Mouse (Mus musculus) cerebellum, adult 11-12 months (tissue): Measurements from ENCODE around the gene Samd4b.
"Not testable (repeated sequence)": the region's sequence is repeated elsewhere in the genome, so short reads cannot be mapped to it uniquely, and the experiment has no call there.

Source experiments
- DNase-seq: peaks from one replicate; pipeline ENCODE4 v3.0.0; 2022

The Samd4b gene

GRCm38 (mm10) chr7:28597642-28598446, at the start of gene Samd4b, which contains the start of gene Pak4:
Gene Samd4b (minus strand): TSS chr7:28598144.
Gene Pak4 (minus strand): TSS chr7:28598185.
- peak; percentile 99 for DNase-seq

GRCm38 (mm10) chr7:28647016-28647415, 49.1 kb upstream of the Samd4b start:
- no peak for DNase-seq

GRCm38 (mm10) chr7:28645947-28646475, 48.1 kb upstream of the Samd4b start:
- no peak for DNase-seq

- no peak for DNase-seq
These were observed 47.4 kb upstream of the Samd4b start for GRCm38 (mm10) chr7:28645366-28645765.

GRCm38 (mm10) chr7:28641546-28641945, 43.6 kb upstream of the Samd4b start:
- DNase-seq = no peak

GRCm38 (mm10) chr7:28637511-28637910, 39.6 kb upstream of the Samd4b start:
- no peak for DNase-seq

- no peak for DNase-seq
These were observed 36.2 kb upstream of the Samd4b start for GRCm38 (mm10) chr7:28634128-28634527.

- no peak for DNase-seq
These were observed 33.1 kb upstream of the Samd4b start, which contains the start of gene Acp7 for GRCm38 (mm10) chr7:28631073-28631472. Gene Acp7 (minus strand): TSS chr7:28631332.

- no peak for DNase-seq
These were observed 26.8 kb upstream of the Samd4b start for GRCm38 (mm10) chr7:28624791-28625190.

GRCm38 (mm10) chr7:28619098-28619715, 21.3 kb upstream of the Samd4b start:
- DNase-seq = no peak

- DNase-seq = no peak
These were observed 8.0 kb upstream of the Samd4b start for GRCm38 (mm10) chr7:28605951-28606350.

GRCm38 (mm10) chr7:28603788-28604187, 5.8 kb upstream of the Samd4b start:
- not testable (repeated sequence) for DNase-seq

GRCm38 (mm10) chr7:28603136-28603535, 5.2 kb upstream of the Samd4b start:
- no peak for DNase-seq

GRCm38 (mm10) chr7:28601668-28602067, 3.7 kb upstream of the Samd4b start:
- DNase-seq = peak; percentile 58

- peak; percentile 54 for DNase-seq
These were observed 3.1 kb upstream of the Samd4b start for GRCm38 (mm10) chr7:28601029-28601428.

- DNase-seq = no peak
These were observed 1.0 kb upstream of the Samd4b start for GRCm38 (mm10) chr7:28598951-28599350.

- peak; percentile 32 for DNase-seq
These were observed 720 bp downstream of the Samd4b start for GRCm38 (mm10) chr7:28597277-28597570.

- DNase-seq = no peak
These were observed 1.3 kb downstream of the Samd4b start for GRCm38 (mm10) chr7:28596436-28597276.

GRCm38 (mm10) chr7:28595751-28596435, 2.1 kb downstream of the Samd4b start:
- DNase-seq = peak; percentile 44

- no peak for DNase-seq
These were observed 4.5 kb downstream of the Samd4b start for GRCm38 (mm10) chr7:28593206-28594111.

- no peak for DNase-seq
These were observed 6.1 kb downstream of the Samd4b start for GRCm38 (mm10) chr7:28591862-28592261.
